Mouse (Mus musculus): ENCODE results near the gene Zfp322a. TPM values are rescaled to one million over a fixed set of nuclear protein-coding genes. Genes with fewer than 3 reads are reported as not detected.
"Not testable (repeated sequence)": the region's sequence is repeated elsewhere in the genome, so short reads cannot be mapped to it uniquely, and the experiment has no call there.

Zfp322a gene
- polyA plus RNA-seq, 1 experiment: 10.1 TPM

- Histone ChIP-seq H3K27ac (replicated peaks; ENCODE audit: low read depth, low read length) (no peak overlapping the region), H3K4me1 (ENCODE audit: control insufficient read depth, insufficient read depth, insufficient read length, low read length) (no peaks in the 10 kb centered on the region), H3K4me3 (ENCODE audit: insufficient read depth, low read depth, low read length) (no peak overlapping the region)
These were observed 14.1 kb upstream of the Zfp322a start for GRCm38 (mm10) chr13:23383127-23383526.

GRCm38 (mm10) chr13:23372433-23372832 lies 3.4 kb upstream of the Zfp322a start:
- no peak overlapping the region for H3K4me3 ChIP-seq (ENCODE audit: insufficient read depth, low read depth, low read length)
- peaks cover 3% of the 10 kb centered on the region; the same call in 1 of the 2 replicates for H3K4me1 ChIP-seq (ENCODE audit: control insufficient read depth, insufficient read depth, insufficient read length, low read length)
- no peak overlapping the region for H3K27ac ChIP-seq (replicated peaks; ENCODE audit: low read depth, low read length)

GRCm38 (mm10) chr13:23370075-23370474 lies 1.1 kb upstream of the Zfp322a start:
- H3K4me1 ChIP-seq (ENCODE audit: control insufficient read depth, insufficient read depth, insufficient read length, low read length): peaks cover 3% of the 10 kb centered on the region; the same call in 1 of the 2 replicates
- no peak overlapping the region for H3K27ac ChIP-seq (replicated peaks; ENCODE audit: low read depth, low read length)
- H3K4me3 ChIP-seq (ENCODE audit: insufficient read depth, low read depth, low read length): no peak overlapping the region

- Histone ChIP-seq H3K4me3 (ENCODE audit: insufficient read depth, low read depth, low read length) (peak overlapping the region; percentile 96), H3K27ac (replicated peaks; ENCODE audit: low read depth, low read length) (no peak overlapping the region), H3K4me1 (ENCODE audit: control insufficient read depth, insufficient read depth, insufficient read length, low read length) (peaks cover 3% of the 10 kb centered on the region; the same call in 1 of the 2 replicates)
These were observed 385 bp upstream of the Zfp322a start for GRCm38 (mm10) chr13:23369421-23369765.

- Histone ChIP-seq H3K4me3 (ENCODE audit: insufficient read depth, low read depth, low read length) (no peak overlapping the region), H3K4me1 (ENCODE audit: control insufficient read depth, insufficient read depth, insufficient read length, low read length) (no peaks in the 10 kb centered on the region), H3K27ac (replicated peaks; ENCODE audit: low read depth, low read length) (no peak overlapping the region)
These were observed 7.5 kb downstream of the Zfp322a start for GRCm38 (mm10) chr13:23361536-23361935.

GRCm38 (mm10) chr13:23354541-23354940 lies 14.5 kb downstream of the Zfp322a start:
- not testable (repeated sequence) for H3K27ac ChIP-seq (replicated peaks; ENCODE audit: low read depth, low read length); H3K4me3 ChIP-seq (ENCODE audit: insufficient read depth, low read depth, low read length); H3K4me1 ChIP-seq (ENCODE audit: control insufficient read depth, insufficient read depth, insufficient read length, low read length)

GRCm38 (mm10) chr13:23317305-23317889 lies 51.6 kb downstream of the Zfp322a start:
- Histone ChIP-seq H3K4me1 (ENCODE audit: control insufficient read depth, insufficient read depth, insufficient read length, low read length) (no peaks in the 10 kb centered on the region), H3K27ac (replicated peaks; ENCODE audit: low read depth, low read length) (no peak overlapping the region), H3K4me3 (ENCODE audit: insufficient read depth, low read depth, low read length) (no peak overlapping the region)

GRCm38 (mm10) chr13:23312909-23313669 lies 55.9 kb downstream of the Zfp322a start:
- no peak overlapping the region for H3K4me3 ChIP-seq (ENCODE audit: insufficient read depth, low read depth, low read length)
- H3K4me1 ChIP-seq (ENCODE audit: control insufficient read depth, insufficient read depth, insufficient read length, low read length): no peaks in the 10 kb centered on the region

GRCm38 (mm10) chr13:23310036-23310435 lies 59.0 kb downstream of the Zfp322a start:
- no peak overlapping the region for H3K27ac ChIP-seq (replicated peaks; ENCODE audit: low read depth, low read length)
- no peaks in the 10 kb centered on the region for H3K4me1 ChIP-seq (ENCODE audit: control insufficient read depth, insufficient read depth, insufficient read length, low read length)
- no peak overlapping the region for H3K4me3 ChIP-seq (ENCODE audit: insufficient read depth, low read depth, low read length)

More at GRCm38 (mm10) chr13:23312909-23313669, 55.9 kb downstream of the Zfp322a start:
- H3K27ac ChIP-seq (replicated peaks; ENCODE audit: low read depth, low read length): no peak overlapping the region

- H3K4me3 ChIP-seq (ENCODE audit: insufficient read depth, low read depth, low read length): no peak overlapping the region
- no peaks in the 10 kb centered on the region for H3K4me1 ChIP-seq (ENCODE audit: control insufficient read depth, insufficient read depth, insufficient read length, low read length)
- H3K27ac ChIP-seq (replicated peaks; ENCODE audit: low read depth, low read length): no peak overlapping the region
These were observed 59.5 kb downstream of the Zfp322a start for GRCm38 (mm10) chr13:23309495-23310011.

- not testable (repeated sequence) for H3K27ac ChIP-seq (replicated peaks; ENCODE audit: low read depth, low read length); H3K4me3 ChIP-seq (ENCODE audit: insufficient read depth, low read depth, low read length); H3K4me1 ChIP-seq (ENCODE audit: control insufficient read depth, insufficient read depth, insufficient read length, low read length)
These were observed 60.2 kb downstream of the Zfp322a start for GRCm38 (mm10) chr13:23308639-23309307.

GRCm38 (mm10) chr13:23307069-23307814 lies 61.8 kb downstream of the Zfp322a start:
- H3K4me1 ChIP-seq (ENCODE audit: control insufficient read depth, insufficient read depth, insufficient read length, low read length): no peaks in the 10 kb centered on the region
- H3K27ac ChIP-seq (replicated peaks; ENCODE audit: low read depth, low read length): no peak overlapping the region
- H3K4me3 ChIP-seq (ENCODE audit: insufficient read depth, low read depth, low read length): no peak overlapping the region

- Histone ChIP-seq H3K4me3 (ENCODE audit: insufficient read depth, low read depth, low read length) (no peak overlapping the region), H3K27ac (replicated peaks; ENCODE audit: low read depth, low read length) (no peak overlapping the region), H3K4me1 (ENCODE audit: control insufficient read depth, insufficient read depth, insufficient read length, low read length) (no peaks in the 10 kb centered on the region)
These were observed 62.3 kb downstream of the Zfp322a start for GRCm38 (mm10) chr13:23306707-23307068.
